Mouse (Mus musculus): ENCODE results near the gene Ubxn11. TPM values are rescaled to one million over a fixed set of nuclear protein-coding genes. Genes with fewer than 3 reads are reported as not detected.
A peak's percentile ranks its signal among the peaks of the same experiment; 100 is the strongest.

Ubxn11 gene
- total and polyA plus RNA-seq, 3 experiments: 6.0 to 38.8 (median 18.8) TPM

GRCm38 (mm10) chr4:134092382-134093288 lies 9.7 kb upstream of the Ubxn11 start:
- Histone ChIP-seq H3K4me2 (ENCODE audit: insufficient read depth, low read depth, poor library complexity, severe bottlenecking) (peak overlapping the region; percentile 76), H3K9me3 (replicated peaks; ENCODE audit: low read length) (no peaks in the 10 kb centered on the region), H3K4me3 (replicated peaks in 1 of 3; ENCODE audit: low read depth in 2 of 3, low read length in 2 of 3, poor library complexity in 1 of 3) (peak overlapping the region; percentile 81 to 99 (median 91)), H3K79me2 (replicated peaks; ENCODE audit: control insufficient read depth, extremely low read depth, insufficient read depth, poor library complexity, severe bottlenecking) (peaks cover 25% of the 10 kb centered on the region), H3K9ac (ENCODE audit: insufficient read depth, low read depth) (peak overlapping the region; percentile 96), H3K4me1 (ENCODE audit: control insufficient read depth in 1 of 2, insufficient read depth in 2 of 2) (peaks cover 13 to 57% of the 10 kb centered on the region in 2 experiments), H3K27me3 (replicated peaks) (no peaks in the 10 kb centered on the region), H3K27ac (ENCODE audit: insufficient read depth, low read depth) (peak overlapping the region; percentile 97), H3K36me3 (replicated peaks in 1 of 2; ENCODE audit: control insufficient read depth in 1 of 2, insufficient read depth in 1 of 2, low read length in 1 of 2) (peaks cover 27 to 56% of the 10 kb centered on the region in 2 experiments)
- in situ Hi-C loops (cut with MboI; ENCODE audit: low pct_ligation_motif_present, low pct_unique_long_range_greater_than_20kb, low sequenced_read_pairs): loop anchor here (5.0 to 25.0 kb wide), 2 partner anchors 35 to 505 kb away; partner anchors contain the start of genes Gpn2 and Sh3bgrl3
- peak; percentile 83 for DNase-seq (ENCODE audit: extremely low read depth)
- TF ChIP-seq PAX5 (IDR thresholded peaks at IDR 0.05; ENCODE audit: low read length): no peak
- peak; percentile 3; the same call in 1 of the 2 replicates for TF ChIP-seq USF2 (conservative IDR thresholded peaks at IDR 0.05; ENCODE audit: low read depth, low read length)
- TF ChIP-seq TBP (conservative IDR thresholded peaks at IDR 0.05; ENCODE audit: low read depth, low read length): no peak
- 0 out of 2 replicates have a peak, but pooled peaks have one; percentile 9 for TF ChIP-seq ETS1 (conservative IDR thresholded peaks at IDR 0.05; ENCODE audit: low read depth, low read length)
- peak; percentile 55; the same call in 1 of the 2 replicates for TF ChIP-seq HCFC1 (IDR thresholded peaks at IDR 0.05; ENCODE audit: low read depth, low read length)
- TF ChIP-seq EP300 (IDR thresholded peaks at IDR 0.05; ENCODE audit: low read length): no peak
- peak; percentile 99 for TF ChIP-seq POLR2AphosphoS2 (IDR thresholded peaks at IDR 0.05; ENCODE audit: low read depth, low read length)
- TF ChIP-seq RAD21 (IDR thresholded peaks at IDR 0.05; ENCODE audit: low read depth, low read length): peak; percentile 76
- peak; percentile 88 for TF ChIP-seq SMC3 (IDR thresholded peaks at IDR 0.05; ENCODE audit: low read depth, low read length)
- peak; percentile 56 for TF ChIP-seq CHD2 (IDR thresholded peaks at IDR 0.05; ENCODE audit: low read length)
- TF ChIP-seq SIN3A (IDR thresholded peaks at IDR 0.05; ENCODE audit: low read length): peak; percentile 65
- TF ChIP-seq ZC3H11A (IDR thresholded peaks at IDR 0.05; ENCODE audit: low read depth, low read length): no peak; the same call in 1 of the 2 replicates
- no peak for TF ChIP-seq KAT2A (IDR thresholded peaks at IDR 0.05; ENCODE audit: insufficient replicate concordance, low read length)
- no peak for TF ChIP-seq GABPA (IDR thresholded peaks at IDR 0.05; ENCODE audit: insufficient replicate concordance, low read depth, low read length)
- TF ChIP-seq MXI1 (IDR thresholded peaks at IDR 0.05; ENCODE audit: low read depth, low read length): 0 out of 2 replicates have a peak, but pooled peaks have one; percentile 42
- TF ChIP-seq CTCF (conservative IDR thresholded peaks at IDR 0.05 in 1 of 2, IDR thresholded peaks at IDR 0.05 in 1 of 2; ENCODE audit: low read depth in 2 of 2, low read length in 2 of 2): peak; percentile 81 to 92
- TF ChIP-seq NELFE (IDR thresholded peaks at IDR 0.05; ENCODE audit: low read depth, low read length): peak; percentile 41; the same call in 1 of the 2 replicates
- TF ChIP-seq CHD1 (IDR thresholded peaks at IDR 0.05; ENCODE audit: low read depth, low read length): peak; percentile 96; the same call in 1 of the 2 replicates
- peak; percentile 55; the same call in 1 of the 2 replicates for TF ChIP-seq MAX (IDR thresholded peaks at IDR 0.05; ENCODE audit: low read length)
- no peak for TF ChIP-seq NRF1 (IDR thresholded peaks at IDR 0.05; ENCODE audit: low read depth, low read length)
- TF ChIP-seq MEF2A (IDR thresholded peaks at IDR 0.05; ENCODE audit: borderline replicate concordance, low read depth, low read length): peak; percentile 55; the same call in 1 of the 2 replicates
- peak; percentile 82 for TF ChIP-seq ELF1 (IDR thresholded peaks at IDR 0.05; ENCODE audit: low read depth, low read length)
- TF ChIP-seq ZKSCAN1 (IDR thresholded peaks at IDR 0.05; ENCODE audit: borderline replicate concordance, low read depth, low read length): no peak
- no peak for TF ChIP-seq JUND (conservative IDR thresholded peaks at IDR 0.05; ENCODE audit: low read depth, low read length)
- TF ChIP-seq MAZ (IDR thresholded peaks at IDR 0.05; ENCODE audit: low read depth, low read length): 0 out of 2 replicates have a peak, but pooled peaks have one; percentile 3
- TF ChIP-seq TCF12 (IDR thresholded peaks at IDR 0.05; ENCODE audit: low read depth, low read length): peak; percentile 59
- TF ChIP-seq BHLHE40 (IDR thresholded peaks at IDR 0.05; ENCODE audit: low read depth, low read length): no peak
- TF ChIP-seq ZMIZ1 (IDR thresholded peaks at IDR 0.05; ENCODE audit: low read depth, low read length): peak; percentile 48; the same call in 1 of the 2 replicates
- TF ChIP-seq POLR2A (IDR thresholded peaks at IDR 0.05; ENCODE audit: low read depth, low read length): peak; percentile 54
- TF ChIP-seq IRF4 (IDR thresholded peaks at IDR 0.05; ENCODE audit: low read depth, low read length): peak; percentile 95
- dilution Hi-C loops (cut with MboI; ENCODE audit: extremely low pct_ligation_motif_present, extremely low pct_unique_long_range_greater_than_20kb, low sequenced_read_pairs): no loop called here

Measured in CH12.LX (cell line).